Mouse (Mus musculus): ENCODE results near the gene Obp2a.

GRCm38 (mm10) chr2:25657246-25657645, 42.6 kb upstream of the Obp2a start:
- TF ChIP-seq POLR2A (IDR thresholded peaks at IDR 0.05; ENCODE audit: control insufficient read depth, low read depth, low read length): no peak
- no peak for TF ChIP-seq CTCF (IDR thresholded peaks at IDR 0.05; ENCODE audit: control insufficient read depth, insufficient read depth, insufficient replicate concordance, low read depth, low read length)

Measured in testis, adult 2 months (tissue).